Comparison of ENCODE assay signal across 8 mouse cellular contexts in the genomic region with DNA sequence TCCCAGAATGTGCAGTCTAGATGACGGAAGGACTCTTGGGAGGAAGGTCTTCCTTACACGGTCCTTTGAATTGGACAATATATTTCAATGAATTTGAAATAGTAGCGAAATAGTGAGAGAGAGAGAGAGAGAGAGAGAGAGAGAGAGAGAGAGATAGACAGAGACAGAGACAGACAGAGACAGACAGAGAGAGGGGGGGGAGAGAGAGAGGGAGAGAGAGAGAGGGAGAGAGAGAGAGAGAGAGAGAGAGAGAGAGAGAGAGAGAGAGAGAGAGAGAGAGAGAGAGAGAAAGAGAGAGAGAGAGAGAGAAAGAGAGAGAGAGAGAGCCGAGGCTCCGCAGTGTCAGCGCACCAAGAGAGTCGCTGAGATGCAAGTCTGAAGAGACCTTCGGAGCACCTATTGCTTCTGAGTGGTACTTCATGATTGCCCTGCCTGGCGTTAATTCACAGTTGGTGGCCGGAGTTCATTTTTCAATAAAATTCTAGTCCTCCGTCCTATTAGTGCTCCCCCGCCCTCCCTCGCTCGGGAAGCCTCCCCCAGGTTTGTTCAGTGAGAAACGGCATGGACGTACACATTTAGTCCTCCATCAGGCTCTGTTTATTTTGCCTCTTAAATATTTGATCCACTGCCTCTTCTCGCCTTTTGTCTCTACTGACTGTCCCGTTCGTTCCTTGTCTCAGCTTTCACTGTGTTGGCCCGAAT. TPM values are rescaled to one million over a fixed set of nuclear protein-coding genes. Genes with fewer than 3 reads are reported as not detected.
DNase-seq lines count a peak whose midpoint lies in the region; ATAC-seq and TF ChIP-seq lines count a peak whose summit lies in the region.

No protein-coding gene starts in this region.

- no peak for TF ChIP-seq POLR2A in thymus, adult 2 months (IDR thresholded peaks at IDR 0.05; ENCODE audit: control insufficient read depth, extremely low read depth, insufficient read depth, low read length, poor library complexity)

- no peak for TF ChIP-seq CTCF in thymus, adult 2 months (IDR thresholded peaks at IDR 0.05; ENCODE audit: borderline replicate concordance, control insufficient read depth, extremely low read depth, insufficient read depth, low read length, poor library complexity)

- peak overlapping the region; percentile 88 for H3K9ac ChIP-seq in liver, embryonic 12.5 days

- peaks cover 20% of the 10 kb centered on the region for H3K36me3 ChIP-seq in thymus, adult 2 months (ENCODE audit: control insufficient read depth, insufficient read depth, low read length)
- H3K36me3 ChIP-seq in liver, embryonic 12.5 days = peaks cover 19% of the 10 kb centered on the region

- no peaks in the 10 kb centered on the region for H3K27me3 ChIP-seq in thymus, adult 2 months (ENCODE audit: control insufficient read depth, insufficient read depth, low read length)
- H3K27me3 ChIP-seq in liver, embryonic 12.5 days (replicated peaks) = no peaks in the 10 kb centered on the region

- H3K9me3 ChIP-seq in liver, embryonic 12.5 days (replicated peaks) = no peaks in the 10 kb centered on the region

- WGBS in thymus, adult 2 months = 27% methylated on average over 20 of the region's 20 CpGs
- 30% methylated on average over 20 of the region's 20 CpGs for WGBS in liver, embryonic 12.5 days (ENCODE audit: insufficient replicate concordance)

- peak overlapping the region; percentile 79 for H3K4me2 ChIP-seq in liver, embryonic 12.5 days

- peak overlapping the region; percentile 84 for H3K27ac ChIP-seq in thymus, adult 2 months (ENCODE audit: control insufficient read depth, insufficient read depth, low read length)
- H3K27ac ChIP-seq in liver, embryonic 12.5 days = peak overlapping the region; percentile 91

- peak; percentile 13 for DNase-seq in adrenal gland, postnatal 10 days
- no peak for DNase-seq in adrenal gland, postnatal 25 days
- no peak for DNase-seq in thymus, adult 2 months
- DNase-seq in thymus, postnatal 10 days (ENCODE audit: low spot score in 2 of 2) = no peak
- DNase-seq in retina, postnatal 7 days (ENCODE audit: low read depth, low spot score) = peak; percentile 16
- no peak for DNase-seq in urinary bladder, adult 2 months (ENCODE audit: low spot score)

- peaks cover 6% of the 10 kb centered on the region for H3K4me1 ChIP-seq in thymus, adult 2 months (replicated peaks; ENCODE audit: control insufficient read depth, insufficient read depth, low read length)
- H3K4me1 ChIP-seq in liver, embryonic 12.5 days = peaks cover 15% of the 10 kb centered on the region

- peak; percentile 30; the same call in 1 of the 2 replicates for ATAC-seq in granulocyte monocyte progenitor cell, adult 5-6 weeks (replicated peaks; ENCODE audit: poor library complexity, severe bottlenecking)
- no peak; the same call in 1 of the 2 replicates for ATAC-seq in liver, embryonic 12.5 days

- peak overlapping the region; percentile 83 for H3K4me3 ChIP-seq in thymus, adult 2 months (ENCODE audit: control insufficient read depth, insufficient read depth, low read length)
- H3K4me3 ChIP-seq in liver, embryonic 12.5 days = peak overlapping the region; percentile 83

RNA-seq across cellular contexts. Expression of a gene that starts 0.5 kb away (rescaled TPM):
- total RNA-seq in adrenal gland, postnatal 10 days (2021) = 10 to 100 TPM; 25.5 to 35.4 TPM
- 38.9 and 55.3 TPM in 2 replicates for total RNA-seq in adrenal gland, postnatal 25 days (2021)
- polyA plus RNA-seq in thymus, adult 2 months (2012; rRNA removed) = 20.4 and 20.9 TPM in 2 replicates
- total RNA-seq in granulocyte monocyte progenitor cell, adult 5-6 weeks (2014; fragmentation: Nextera tagmentation) = 27.1 and 28.8 TPM in 2 replicates
- 33.5 and 41.9 TPM in 2 replicates for total RNA-seq in granulocyte monocyte progenitor cell, adult 5-6 weeks (2017)
- polyA plus RNA-seq in liver, embryonic 12.5 days (2016; fragmentation: Nextera tagmentation; extraction: Ambion mirVana) = 16.5 and 16.8 TPM in 2 replicates
- polyA plus RNA-seq in urinary bladder, adult 2 months (2012; rRNA removed) = 26.4 and 28.3 TPM in 2 replicates

Comparison
In these comparisons a context has a peak if more than half of its experiments do, and no peak if none do; other contexts are left out.
1. DNase-seq: peak in adrenal gland, postnatal 10 days (single experiment) and retina, postnatal 7 days (single experiment); none in adrenal gland, postnatal 25 days (single experiment), thymus, adult 2 months (single experiment), thymus, postnatal 10 days (0 of 2) and urinary bladder, adult 2 months (single experiment).